Mouse (Mus musculus): ENCODE measurements around the gene Mfng. TPM values are rescaled to one million over a fixed set of nuclear protein-coding genes. Genes with fewer than 3 reads are reported as not detected.

Gene Mfng
- polyA plus RNA-seq, 1 experiment: not detected

- Histone ChIP-seq H3K27ac (ENCODE audit: insufficient read depth, low read length) (no peak overlapping the region), H3K4me1 (ENCODE audit: control insufficient read depth, insufficient read depth, low read length) (0 out of 2 replicates have a peak, but pooled peaks cover 2% of the 10 kb centered on the region), H3K4me3 (ENCODE audit: insufficient read depth, low read length) (no peak overlapping the region)
- TF ChIP-seq POLR2A (IDR thresholded peaks at IDR 0.05; ENCODE audit: low read depth, low read length): no peak
- TF ChIP-seq CTCF (IDR thresholded peaks at IDR 0.05; ENCODE audit: borderline replicate concordance, insufficient read depth, low read length): no peak
Measured at GRCm38 (mm10) chr15:78750608-78751350, 22.5 kb downstream of the Mfng start.

DNA sequence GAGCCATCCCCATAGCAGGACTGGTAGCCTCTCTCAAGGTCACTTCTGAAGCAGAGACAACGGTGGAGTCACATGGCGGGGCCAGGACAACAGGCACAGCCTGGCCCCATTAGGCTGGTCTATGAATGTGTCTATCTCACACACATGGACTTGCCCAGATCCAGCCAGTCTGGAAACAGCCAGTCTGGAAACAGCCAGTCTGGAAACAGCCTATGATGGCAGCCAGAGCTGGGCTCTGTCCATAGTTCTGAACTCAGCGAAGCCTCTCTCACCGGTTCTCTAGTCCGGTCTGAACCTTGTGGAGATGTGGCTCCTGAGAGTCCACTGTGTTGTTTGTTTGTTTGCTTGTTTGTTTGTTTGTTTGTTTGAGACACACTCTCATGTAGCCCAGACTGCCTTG is 23.4 kb downstream of the Mfng start:
- H3K4me1 ChIP-seq (ENCODE audit: control insufficient read depth, insufficient read depth, low read length): 0 out of 2 replicates have a peak, but pooled peaks cover 2% of the 10 kb centered on the region
- H3K27ac ChIP-seq (ENCODE audit: insufficient read depth, low read length): no peak overlapping the region
- H3K4me3 ChIP-seq (ENCODE audit: insufficient read depth, low read length): no peak overlapping the region
- TF ChIP-seq POLR2A (IDR thresholded peaks at IDR 0.05; ENCODE audit: low read depth, low read length): no peak
- no peak for TF ChIP-seq CTCF (IDR thresholded peaks at IDR 0.05; ENCODE audit: borderline replicate concordance, insufficient read depth, low read length)

DNA sequence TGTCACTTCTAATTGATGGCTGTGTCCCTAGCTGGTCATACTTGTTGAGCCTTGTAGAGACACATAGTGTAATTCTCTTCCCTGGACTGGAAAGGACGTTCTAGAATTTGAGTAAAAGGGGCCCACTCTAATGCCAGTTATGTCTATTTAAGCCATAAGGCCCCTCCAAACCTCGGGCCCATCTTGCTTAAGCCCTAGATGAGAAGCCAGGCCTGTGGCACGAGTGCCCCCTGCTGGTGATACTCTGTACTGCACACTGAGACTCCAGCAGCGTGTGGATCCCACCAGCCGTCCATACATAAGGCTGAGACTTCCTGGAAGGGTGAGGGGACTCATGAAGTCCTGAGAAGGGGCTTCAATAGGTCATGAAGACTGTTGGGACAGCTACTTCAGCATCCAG is 29.1 kb downstream of the Mfng start:
- no peak overlapping the region for H3K27ac ChIP-seq (ENCODE audit: insufficient read depth, low read length)
- no peak overlapping the region for H3K4me3 ChIP-seq (ENCODE audit: insufficient read depth, low read length)
- TF ChIP-seq POLR2A (IDR thresholded peaks at IDR 0.05; ENCODE audit: low read depth, low read length): no peak
- TF ChIP-seq CTCF (IDR thresholded peaks at IDR 0.05; ENCODE audit: borderline replicate concordance, insufficient read depth, low read length): peak; percentile 93
- H3K4me1 ChIP-seq (ENCODE audit: control insufficient read depth, insufficient read depth, low read length): no peaks in the 10 kb centered on the region

DNA sequence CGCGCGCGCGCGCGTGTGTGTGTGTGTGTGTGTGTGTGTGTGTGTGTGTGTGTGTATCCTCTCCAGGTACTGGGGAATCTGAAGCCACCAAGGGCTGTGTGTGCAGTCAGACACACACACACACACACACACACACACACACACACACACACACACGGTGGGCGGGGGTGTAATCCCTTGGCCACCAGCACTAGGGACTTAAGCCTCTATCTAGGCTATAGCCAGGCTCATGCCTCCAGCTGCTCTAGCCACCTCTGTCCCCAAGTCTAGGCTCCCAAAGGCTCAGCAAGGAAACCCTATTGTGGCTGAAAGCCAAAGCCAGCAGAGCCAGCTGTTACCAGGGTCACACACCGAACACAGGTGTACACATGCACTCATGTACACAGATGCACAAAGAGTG is 30.4 kb downstream of the Mfng start:
- no peak for TF ChIP-seq CTCF (IDR thresholded peaks at IDR 0.05; ENCODE audit: borderline replicate concordance, insufficient read depth, low read length)
- no peak for TF ChIP-seq POLR2A (IDR thresholded peaks at IDR 0.05; ENCODE audit: low read depth, low read length)

DNA sequence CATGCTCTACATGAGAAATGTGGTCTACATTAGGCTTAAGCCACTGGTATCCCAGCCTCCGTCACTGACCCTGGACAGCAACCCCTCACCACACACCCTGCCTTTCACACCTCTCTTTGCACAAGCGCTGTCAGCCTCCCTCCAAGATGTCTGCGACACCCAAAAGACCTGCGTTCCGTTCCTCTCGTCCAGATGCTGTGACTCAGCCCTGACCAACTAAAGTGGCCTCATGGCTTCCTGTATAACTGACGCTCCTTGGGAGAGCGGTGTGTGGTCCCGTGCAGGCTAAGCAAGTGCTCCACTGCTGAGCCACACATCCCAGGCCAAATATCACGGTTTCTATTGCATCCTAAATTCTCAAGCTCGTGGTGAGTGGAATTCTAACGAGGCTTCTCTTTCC is 32.6 kb downstream of the Mfng start:
- H3K4me3 ChIP-seq (ENCODE audit: insufficient read depth, low read length): no peak overlapping the region
- H3K27ac ChIP-seq (ENCODE audit: insufficient read depth, low read length): no peak overlapping the region
- TF ChIP-seq POLR2A (IDR thresholded peaks at IDR 0.05; ENCODE audit: low read depth, low read length) (no peak), CTCF (IDR thresholded peaks at IDR 0.05; ENCODE audit: borderline replicate concordance, insufficient read depth, low read length) (no peak)
- H3K4me1 ChIP-seq (ENCODE audit: control insufficient read depth, insufficient read depth, low read length): no peaks in the 10 kb centered on the region

More for the DNA sequence above, 30.4 kb downstream of the Mfng start:
- H3K4me1 ChIP-seq (ENCODE audit: control insufficient read depth, insufficient read depth, low read length): no peaks in the 10 kb centered on the region
- H3K27ac ChIP-seq (ENCODE audit: insufficient read depth, low read length): no peak overlapping the region
- no peak overlapping the region for H3K4me3 ChIP-seq (ENCODE audit: insufficient read depth, low read length)

- no peak for TF ChIP-seq CTCF (IDR thresholded peaks at IDR 0.05; ENCODE audit: borderline replicate concordance, insufficient read depth, low read length)
- no peak for TF ChIP-seq POLR2A (IDR thresholded peaks at IDR 0.05; ENCODE audit: low read depth, low read length)
- Histone ChIP-seq H3K4me1 (ENCODE audit: control insufficient read depth, insufficient read depth, low read length) (no peaks in the 10 kb centered on the region), H3K27ac (ENCODE audit: insufficient read depth, low read length) (no peak overlapping the region), H3K4me3 (ENCODE audit: insufficient read depth, low read length) (no peak overlapping the region)
Measured at GRCm38 (mm10) chr15:78737146-78737545, 36.1 kb downstream of the Mfng start.

GRCm38 (mm10) chr15:78736681-78737100 is 36.6 kb downstream of the Mfng start:
- H3K4me3 ChIP-seq (ENCODE audit: insufficient read depth, low read length): no peak overlapping the region
- no peak for TF ChIP-seq POLR2A (IDR thresholded peaks at IDR 0.05; ENCODE audit: low read depth, low read length)
- TF ChIP-seq CTCF (IDR thresholded peaks at IDR 0.05; ENCODE audit: borderline replicate concordance, insufficient read depth, low read length): no peak
- H3K27ac ChIP-seq (ENCODE audit: insufficient read depth, low read length): no peak overlapping the region
- no peaks in the 10 kb centered on the region for H3K4me1 ChIP-seq (ENCODE audit: control insufficient read depth, insufficient read depth, low read length)

- H3K4me1 ChIP-seq (ENCODE audit: control insufficient read depth, insufficient read depth, low read length): no peaks in the 10 kb centered on the region
- no peak for TF ChIP-seq POLR2A (IDR thresholded peaks at IDR 0.05; ENCODE audit: low read depth, low read length)
- TF ChIP-seq CTCF (IDR thresholded peaks at IDR 0.05; ENCODE audit: borderline replicate concordance, insufficient read depth, low read length): no peak
- no peak overlapping the region for H3K27ac ChIP-seq (ENCODE audit: insufficient read depth, low read length)
- H3K4me3 ChIP-seq (ENCODE audit: insufficient read depth, low read length): no peak overlapping the region
Measured at GRCm38 (mm10) chr15:78736181-78736579, 37.1 kb downstream of the Mfng start.

DNA sequence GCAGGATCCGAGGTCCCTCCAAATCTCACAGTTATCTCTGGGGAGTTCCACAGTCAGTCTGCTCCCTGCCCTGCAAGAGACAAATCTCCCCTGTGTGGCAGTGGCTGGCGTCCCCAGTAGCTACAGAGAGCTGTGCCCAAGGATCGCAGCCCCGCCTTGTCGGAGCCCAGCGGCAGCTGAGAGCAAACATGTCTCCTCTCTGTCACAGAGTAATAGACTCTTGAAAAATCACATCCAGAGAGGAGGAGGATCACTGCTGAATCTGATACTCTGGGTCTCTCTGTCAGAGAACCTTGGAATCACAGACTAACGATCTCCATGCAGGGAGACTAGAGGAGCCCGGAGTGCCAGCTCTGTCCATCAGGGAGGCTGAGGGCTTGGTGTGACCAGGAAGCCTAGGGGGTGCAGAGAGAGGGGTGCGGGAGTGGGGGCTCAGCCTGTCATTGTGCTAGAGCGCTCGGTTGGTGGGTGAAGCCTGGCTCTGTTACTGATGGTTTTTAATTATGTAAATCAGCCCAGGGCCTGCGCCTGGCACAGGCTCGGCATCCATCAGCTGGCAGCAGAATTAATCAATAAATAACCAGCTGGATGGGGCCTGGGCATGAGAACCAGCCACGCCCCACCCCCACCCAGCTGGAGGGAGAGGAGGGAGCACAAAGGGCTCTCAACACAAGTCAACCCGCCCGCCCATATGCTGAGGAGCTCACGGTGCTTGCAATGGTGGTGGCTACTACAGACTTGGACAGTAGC is 37.7 kb downstream of the Mfng start:
- TF ChIP-seq POLR2A (IDR thresholded peaks at IDR 0.05; ENCODE audit: low read depth, low read length) (no peak), CTCF (IDR thresholded peaks at IDR 0.05; ENCODE audit: borderline replicate concordance, insufficient read depth, low read length) (no peak)
- Histone ChIP-seq H3K4me3 (ENCODE audit: insufficient read depth, low read length) (no peak overlapping the region), H3K4me1 (ENCODE audit: control insufficient read depth, insufficient read depth, low read length) (no peaks in the 10 kb centered on the region), H3K27ac (ENCODE audit: insufficient read depth, low read length) (no peak overlapping the region)

GRCm38 (mm10) chr15:78731830-78732229 is 41.4 kb downstream of the Mfng start:
- H3K4me3 ChIP-seq (ENCODE audit: insufficient read depth, low read length): no peak overlapping the region
- H3K4me1 ChIP-seq (ENCODE audit: control insufficient read depth, insufficient read depth, low read length): no peaks in the 10 kb centered on the region
- TF ChIP-seq POLR2A (IDR thresholded peaks at IDR 0.05; ENCODE audit: low read depth, low read length) (no peak), CTCF (IDR thresholded peaks at IDR 0.05; ENCODE audit: borderline replicate concordance, insufficient read depth, low read length) (no peak)
- no peak overlapping the region for H3K27ac ChIP-seq (ENCODE audit: insufficient read depth, low read length)
